Mouse (Mus musculus) spleen, postnatal 10 days (tissue): Measurements from ENCODE around the gene Ugcg.

Source experiments
- DNase-seq, 2 experiments: peaks; one replicate each; pipeline ENCODE4 v3.0.0; 2021 to 2022; ENCODE audit warnings: low spot score in 2 of 2

The Ugcg gene

DNA sequence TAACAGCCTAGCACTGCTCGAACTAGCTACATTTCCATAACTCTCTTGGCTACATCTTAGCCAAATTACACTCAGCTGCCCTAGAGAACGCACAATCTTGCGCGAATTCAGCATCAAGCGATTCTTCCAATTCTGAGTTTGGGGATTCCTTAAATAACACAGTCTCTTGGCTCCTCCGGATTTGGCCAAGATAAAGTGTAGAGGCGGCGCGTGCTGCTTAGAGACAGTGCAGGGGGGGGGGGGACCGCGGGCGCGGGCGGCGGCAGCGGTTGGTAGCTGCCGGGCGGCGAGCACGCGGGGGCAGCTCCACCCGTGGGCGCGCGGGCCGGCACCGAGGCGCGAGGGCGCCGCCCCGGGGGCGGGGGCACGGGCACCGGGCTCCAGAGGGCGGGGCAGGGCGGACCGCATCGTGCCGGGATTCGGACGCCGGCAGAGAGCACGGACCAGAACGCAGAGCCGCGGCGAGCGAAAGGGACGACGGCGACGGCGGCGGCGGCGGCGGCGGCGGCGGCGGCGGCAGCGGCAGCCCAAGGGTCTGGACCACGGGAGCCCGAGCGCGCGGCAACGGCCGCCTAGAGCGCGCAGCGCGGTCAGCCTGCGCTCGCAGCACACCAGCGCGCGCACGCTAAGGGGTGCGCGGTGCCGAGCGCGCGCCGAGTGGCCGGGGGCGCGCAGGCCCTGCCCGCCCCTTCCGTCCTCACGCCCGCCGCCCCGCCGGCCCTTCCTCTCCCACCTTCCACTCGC lies at the start of gene Ugcg:
Ugcg (plus strand) TSS at position 456 of the 744 bp plus-strand sequence.
- peak; percentile 80 to 87 for DNase-seq

DNA sequence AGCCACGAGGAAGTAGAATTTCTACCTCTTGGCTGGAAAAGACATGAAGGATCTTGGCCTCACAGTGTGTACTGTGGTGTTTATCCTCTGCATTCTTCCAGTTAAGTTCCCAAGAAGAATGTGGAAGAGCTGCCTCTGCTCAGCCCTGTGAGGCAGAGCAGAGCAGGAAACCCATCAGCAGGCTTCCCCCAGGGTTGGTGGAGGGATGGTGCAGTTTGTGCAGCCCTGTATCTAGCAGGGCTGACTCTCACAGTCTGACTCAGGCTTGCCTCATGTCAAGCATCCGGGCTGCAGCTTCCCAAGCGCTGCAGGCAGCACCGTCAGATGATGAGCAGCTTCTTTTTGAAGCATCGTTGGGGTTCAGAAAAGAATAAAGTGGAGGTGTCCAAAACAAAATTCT lies 40.0 kb upstream of the Ugcg start:
- no peak for DNase-seq

DNA sequence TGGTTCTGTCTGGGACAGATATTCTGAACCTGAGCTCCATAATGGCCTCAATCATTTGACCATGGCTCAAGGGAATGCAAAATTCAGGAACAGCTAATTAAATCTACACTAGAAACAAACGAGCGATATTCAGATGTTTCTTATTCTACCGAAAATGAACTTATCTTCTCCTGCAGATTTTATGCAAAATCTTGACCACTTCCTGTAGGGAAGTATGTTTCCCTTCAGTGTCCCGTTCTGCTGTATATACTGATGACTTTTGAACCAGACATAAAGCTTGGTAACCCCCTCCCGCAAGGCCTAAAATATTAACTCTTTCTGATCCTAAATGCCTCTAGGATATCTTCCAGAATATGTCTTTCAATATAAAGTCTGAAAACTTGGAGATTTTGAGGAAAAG lies 38.1 kb upstream of the Ugcg start:
- DNase-seq: no peak

DNA sequence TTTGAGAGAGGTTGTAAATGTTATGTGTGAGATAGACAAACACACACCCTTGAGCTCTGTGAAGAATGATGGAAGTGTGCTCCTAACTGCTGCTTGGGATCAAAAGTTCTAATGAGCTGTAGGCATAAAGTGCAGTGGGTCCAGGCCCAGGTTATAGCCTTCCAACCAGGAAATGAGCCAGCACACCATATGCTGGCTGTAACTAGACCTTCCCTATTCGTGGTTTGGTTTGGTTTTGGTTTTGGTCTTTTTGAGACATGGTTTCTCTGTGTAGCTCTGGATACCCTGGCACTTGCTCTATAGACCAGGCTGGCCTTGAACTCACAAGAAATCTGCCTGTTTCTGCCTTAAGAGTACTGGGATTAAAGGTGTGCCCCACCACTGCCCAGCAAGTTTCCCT lies 37.1 kb upstream of the Ugcg start:
- DNase-seq: no peak

DNA sequence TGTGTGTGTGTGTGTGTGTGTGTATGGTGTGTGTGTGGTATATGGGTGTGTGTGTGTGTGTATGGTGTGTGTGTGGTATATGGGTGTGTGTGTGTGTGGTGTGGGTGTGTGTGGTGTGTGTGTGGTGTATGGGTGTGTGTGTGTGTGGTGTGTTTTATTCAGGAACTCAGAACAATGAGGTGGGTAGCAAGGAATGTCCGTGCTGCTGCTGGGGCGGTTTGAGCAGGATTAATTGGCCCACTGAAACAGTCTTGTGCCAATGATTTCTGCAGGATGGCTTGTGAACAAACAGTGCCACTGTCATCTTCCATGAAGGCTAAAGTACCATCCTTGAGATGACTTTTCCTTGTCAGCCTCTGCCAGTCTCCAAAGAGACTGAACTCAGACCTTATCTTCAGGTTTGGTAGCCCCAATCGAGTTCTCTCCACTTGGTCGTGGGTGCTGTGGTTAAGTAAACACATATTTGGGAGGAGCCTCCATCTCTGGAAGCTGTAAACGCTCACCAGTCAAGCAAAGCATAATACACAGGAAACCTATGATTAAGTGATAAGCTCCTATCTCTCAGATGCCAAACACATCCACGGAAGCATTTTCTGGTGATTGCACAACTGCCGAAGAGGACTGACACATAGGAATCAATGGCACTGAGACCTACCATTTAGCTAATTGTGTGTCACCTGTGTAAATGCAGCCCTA lies 32.0 kb upstream of the Ugcg start:
- DNase-seq: no peak

DNA sequence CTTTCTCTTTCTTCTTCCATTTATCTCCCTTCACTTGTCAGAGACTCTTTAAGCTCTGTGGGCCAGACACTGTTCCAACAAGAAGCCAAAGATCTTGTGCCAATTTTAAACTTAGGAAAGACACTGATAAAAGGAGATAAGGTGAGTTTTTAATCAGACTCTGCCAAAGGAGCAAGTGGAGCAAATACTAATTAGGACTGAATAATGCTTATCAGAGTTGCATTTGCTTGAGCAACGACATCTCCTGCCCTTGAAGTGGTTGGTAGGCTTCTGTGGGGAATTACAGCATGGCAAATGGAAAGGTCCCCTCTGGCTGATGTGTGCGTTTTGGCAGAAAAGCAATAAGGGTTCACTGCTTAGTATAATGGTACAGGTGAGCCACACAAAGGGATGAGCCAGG lies 31.4 kb upstream of the Ugcg start:
- no peak for DNase-seq

DNA sequence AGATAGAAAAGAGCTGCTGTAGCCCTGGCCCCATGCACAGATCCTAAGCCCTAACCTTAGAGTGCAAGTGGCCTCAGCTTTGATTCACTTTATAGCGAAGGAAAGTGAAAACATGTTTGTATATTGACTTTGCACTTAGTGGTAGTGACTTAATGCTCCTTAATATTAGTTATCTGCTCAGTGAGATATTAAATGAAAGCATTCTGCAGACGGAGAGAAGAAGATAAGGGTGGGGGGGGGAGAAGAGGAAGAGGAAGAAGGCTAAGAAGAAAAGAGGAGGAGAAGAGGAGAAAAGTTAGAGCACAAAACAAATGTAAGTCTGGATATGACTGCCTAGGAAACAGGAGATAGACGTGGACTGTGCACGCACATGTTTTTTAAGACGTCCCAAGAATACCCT lies 28.8 kb upstream of the Ugcg start:
- DNase-seq: no peak

DNA sequence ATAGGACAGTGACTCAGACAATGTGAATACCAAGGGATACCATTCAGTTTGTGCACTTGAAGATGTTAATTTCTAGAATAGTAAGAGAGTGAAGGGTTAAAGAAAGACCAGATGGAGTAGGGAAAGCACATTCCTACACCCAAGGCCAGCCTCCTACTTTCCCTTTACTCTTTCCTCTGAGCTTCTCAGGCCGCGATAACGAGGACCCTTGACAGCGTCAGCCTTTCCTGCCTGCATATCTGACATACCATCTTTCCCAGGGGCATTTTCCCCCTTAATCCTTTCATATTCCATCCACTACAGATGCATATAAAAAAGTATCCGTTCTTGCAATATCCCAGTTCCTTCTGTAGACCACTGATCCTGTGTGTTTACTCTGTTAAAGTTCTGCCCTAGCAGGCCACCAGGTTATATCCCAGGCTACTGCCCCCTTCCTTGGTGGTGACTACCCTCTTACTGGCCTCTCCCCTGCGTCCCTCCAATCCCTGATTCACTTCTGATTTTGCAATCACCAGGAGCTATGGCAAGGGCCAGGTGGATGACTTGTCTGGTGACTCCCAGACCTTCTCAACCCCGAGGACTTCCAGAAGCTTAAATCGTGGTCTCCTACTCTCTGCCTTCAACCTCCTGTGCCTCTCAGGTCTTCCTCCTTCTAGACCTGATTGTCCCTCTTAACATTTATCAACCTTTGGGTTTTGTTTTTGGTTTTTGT lies 27.9 kb upstream of the Ugcg start:
- no peak for DNase-seq

DNA sequence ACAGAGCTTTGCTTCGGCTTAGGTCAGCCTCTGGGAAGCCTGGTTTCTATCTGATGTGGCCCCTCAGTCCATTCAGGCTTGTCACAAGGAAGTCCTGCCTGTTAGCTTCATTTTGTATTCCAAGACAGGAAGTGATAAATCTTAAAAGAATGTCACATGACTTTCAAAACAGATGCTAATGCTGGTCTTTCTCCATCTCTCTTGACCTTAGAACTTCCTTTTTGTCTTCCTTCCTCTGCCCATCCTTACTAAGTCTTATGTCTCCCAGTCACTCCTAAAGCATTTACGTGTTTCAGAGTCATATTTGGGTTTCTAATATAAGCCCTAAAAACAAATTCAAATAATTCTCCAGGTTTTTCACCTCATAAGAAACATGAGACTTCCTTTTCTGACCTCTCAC lies 25.0 kb upstream of the Ugcg start:
- DNase-seq: no peak

DNA sequence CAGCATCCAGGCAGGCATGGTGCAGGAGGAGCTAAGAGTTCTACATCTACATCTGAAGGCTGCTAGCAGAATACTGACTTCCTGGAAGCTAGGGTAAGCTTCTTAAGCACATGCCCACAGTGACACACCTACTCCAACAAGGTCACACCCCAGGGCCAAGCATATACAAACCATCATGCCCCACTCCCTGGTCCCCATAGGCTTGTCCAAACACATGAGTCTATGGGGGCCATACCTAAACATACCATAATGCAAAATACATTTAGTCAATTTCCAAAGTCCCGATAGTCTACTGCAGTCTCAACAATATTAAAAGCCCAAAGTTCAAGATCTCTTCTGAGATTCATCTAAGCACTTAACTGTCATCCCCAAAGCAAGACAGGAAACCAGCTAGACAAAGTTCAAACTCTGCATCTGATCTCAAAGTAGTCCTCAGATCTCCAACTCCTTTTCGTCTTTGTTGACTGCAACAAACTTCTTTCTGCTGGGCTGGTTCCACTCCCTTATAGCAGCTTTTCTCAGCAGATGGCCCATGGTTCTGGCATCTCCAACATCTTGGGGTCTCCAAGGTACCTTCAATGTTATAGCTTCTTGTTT lies 21.7 kb upstream of the Ugcg start:
- DNase-seq: no peak

DNA sequence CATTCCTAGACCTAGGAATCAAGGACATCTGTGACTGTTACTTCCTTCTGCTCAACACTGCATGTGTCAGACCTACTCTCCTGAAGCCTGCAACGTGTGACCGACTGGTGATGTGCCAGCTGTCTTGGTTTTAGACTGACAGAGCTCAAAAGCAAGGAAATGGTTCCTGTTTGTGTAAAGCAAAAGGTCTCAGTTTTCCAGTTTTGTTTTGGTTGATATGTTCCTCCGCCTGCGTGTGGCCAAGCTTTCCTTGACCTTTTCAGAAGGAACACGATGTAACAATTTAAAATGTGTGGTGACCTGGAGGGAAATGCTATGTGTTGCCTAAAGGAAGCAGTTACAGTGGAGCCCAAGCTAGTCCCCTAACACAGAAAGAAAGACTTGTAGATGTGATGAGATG lies 19.1 kb upstream of the Ugcg start:
- no peak for DNase-seq

DNA sequence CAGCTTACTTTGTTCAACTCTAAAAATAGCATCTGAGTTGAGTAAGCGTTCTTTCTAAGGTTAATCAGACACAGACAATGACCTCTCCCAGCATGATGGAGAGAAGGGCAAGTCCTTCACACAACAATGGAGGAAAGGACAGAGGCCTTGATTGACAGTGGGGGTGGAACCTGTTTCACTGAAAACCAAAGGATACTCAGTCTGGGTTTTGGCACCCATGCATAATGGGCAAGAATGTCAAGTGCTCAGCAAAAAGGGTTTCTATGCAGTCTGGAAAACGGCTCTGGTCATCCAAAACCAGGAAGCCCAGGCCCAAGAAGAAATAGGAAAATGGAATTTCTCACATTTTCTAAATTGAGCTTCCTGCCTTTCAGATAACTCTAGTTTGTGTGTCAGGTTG lies 16.4 kb upstream of the Ugcg start:
- DNase-seq: no peak

DNA sequence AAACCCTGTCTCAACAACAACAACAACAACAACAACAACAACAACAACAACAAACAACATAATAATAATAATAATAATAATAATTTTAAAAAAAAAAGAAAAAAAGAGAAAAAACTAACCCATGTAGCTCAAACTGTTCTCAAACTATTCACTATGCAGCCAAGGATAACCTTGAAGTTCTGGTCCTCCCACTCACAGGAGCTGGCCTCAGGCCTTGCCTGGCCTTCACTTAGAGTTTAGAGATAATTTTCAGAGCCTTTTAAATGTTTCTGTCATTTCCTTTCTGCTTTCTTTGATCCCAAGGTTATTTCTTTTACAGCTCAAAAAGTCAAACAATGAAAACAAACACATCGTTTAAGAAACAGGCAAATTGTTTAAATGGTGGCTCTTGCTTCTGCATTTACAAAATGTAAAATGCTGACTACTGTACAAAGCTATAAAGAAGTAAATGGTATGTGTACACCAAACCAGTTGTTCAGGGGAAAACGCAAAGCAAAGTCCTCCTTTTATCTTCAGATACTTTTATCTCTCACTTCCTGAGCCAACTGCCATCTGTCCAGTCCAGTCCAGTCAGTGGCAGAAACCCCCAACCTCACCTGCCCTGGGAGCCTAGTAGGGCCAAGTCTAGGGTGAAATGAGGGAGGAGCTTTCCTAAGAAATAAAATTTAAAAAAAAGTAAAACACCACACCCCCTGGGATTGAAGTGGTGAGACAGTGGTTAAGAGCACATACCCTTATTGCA lies 15.7 kb upstream of the Ugcg start:
- no peak for DNase-seq

DNA sequence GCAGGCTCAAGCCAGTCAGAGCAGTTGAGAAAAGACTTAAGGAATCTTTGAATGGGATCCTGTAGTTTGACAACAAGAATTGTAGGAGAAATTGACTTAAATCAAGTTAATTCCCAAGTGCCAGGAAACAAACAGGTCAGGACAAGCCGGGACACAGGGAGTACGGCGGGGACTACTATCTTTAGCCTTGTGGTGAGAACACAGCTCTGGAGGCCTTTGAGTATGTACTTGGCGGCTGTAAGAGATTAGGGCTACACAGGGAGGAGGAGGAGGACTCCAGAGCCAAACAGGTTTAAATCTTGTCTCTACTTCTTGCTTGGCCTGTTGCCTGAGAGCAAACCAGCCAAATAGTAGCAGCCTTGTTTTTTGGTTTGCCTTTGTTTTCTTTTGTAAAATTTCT lies 14.1 kb upstream of the Ugcg start:
- no peak for DNase-seq

DNA sequence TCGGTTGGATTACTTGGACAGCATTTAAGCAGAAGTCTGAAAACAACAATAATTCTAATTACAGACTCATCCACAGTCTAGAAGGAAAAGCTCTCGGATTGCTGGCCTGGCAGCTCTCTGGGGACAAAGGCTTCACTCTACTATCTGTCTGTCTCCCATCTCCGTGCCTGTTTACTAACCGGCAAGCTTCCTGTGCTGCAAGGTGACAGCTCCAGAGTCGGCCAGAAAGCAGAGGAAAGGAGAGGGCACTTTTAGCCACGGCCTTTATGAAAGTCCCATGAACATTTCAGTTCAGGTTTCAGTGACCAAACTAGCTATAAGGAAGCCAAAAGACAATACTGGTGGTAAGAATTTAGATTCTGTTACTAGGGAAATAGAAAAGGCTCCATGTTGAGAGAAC lies 13.1 kb upstream of the Ugcg start:
- DNase-seq: no peak

DNA sequence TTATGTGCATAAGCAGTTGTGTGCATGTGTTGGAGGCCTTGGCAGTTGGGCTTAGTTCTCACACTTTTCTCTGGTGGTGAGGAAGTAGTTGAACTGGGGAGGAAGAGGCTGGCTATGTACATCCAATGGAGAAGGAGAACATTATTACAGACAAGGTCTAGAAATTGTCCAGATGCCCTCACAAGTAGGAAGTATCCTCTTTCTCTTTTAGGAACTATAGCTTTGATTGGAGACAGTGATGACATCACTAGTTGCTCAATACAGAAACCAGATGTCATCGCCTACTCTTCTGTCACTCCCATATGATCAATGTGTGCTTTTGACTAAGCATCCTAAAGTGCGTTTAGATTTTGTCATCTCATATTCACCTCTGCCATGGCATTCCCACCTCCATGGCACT lies 11.5 kb upstream of the Ugcg start:
- no peak for DNase-seq

DNA sequence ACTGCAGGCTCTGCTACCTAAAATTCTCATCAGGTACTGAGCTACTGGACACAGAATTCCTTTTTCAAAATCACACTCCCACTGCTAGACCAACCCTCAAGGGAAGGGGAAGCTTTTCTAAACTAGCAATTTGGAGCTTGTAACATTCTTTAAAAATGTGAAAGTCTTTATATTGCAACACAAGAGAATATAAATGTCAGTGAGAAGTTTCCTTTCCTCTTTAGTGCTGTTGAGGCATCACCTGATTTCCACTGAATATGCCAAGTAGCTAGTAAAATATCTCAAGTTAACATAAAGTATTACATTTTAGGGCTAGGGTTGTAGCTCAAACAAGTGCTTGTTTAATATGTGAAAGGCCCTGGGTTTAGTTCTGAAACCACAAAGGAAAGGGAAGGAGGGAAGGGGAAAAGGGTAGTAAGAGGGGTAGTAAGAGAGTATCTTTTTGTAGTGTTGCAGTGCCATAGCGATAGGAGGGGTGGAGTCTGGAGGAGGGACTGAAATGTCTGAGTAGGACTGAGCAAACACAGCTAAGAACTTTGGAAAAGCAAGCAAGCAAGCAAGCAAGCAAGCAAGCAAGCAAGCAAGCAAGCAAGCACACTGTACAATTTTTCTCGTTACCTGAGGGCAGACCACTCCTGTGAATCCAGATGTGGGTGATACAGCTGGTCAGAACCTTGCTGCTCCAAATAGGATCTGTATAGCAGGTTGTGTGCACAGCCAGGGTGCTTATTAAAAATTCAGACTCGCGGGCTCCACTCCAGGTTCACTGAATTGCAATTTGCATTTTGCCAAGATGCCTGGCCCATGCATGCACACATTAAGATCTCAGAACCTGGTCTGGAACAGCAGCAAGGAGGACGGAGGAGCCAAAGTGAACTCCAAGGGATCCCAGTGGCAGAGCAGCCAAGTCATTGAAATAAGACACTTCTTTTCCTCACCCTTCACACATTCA lies 7.5 kb upstream of the Ugcg start:
- no peak for DNase-seq

DNA sequence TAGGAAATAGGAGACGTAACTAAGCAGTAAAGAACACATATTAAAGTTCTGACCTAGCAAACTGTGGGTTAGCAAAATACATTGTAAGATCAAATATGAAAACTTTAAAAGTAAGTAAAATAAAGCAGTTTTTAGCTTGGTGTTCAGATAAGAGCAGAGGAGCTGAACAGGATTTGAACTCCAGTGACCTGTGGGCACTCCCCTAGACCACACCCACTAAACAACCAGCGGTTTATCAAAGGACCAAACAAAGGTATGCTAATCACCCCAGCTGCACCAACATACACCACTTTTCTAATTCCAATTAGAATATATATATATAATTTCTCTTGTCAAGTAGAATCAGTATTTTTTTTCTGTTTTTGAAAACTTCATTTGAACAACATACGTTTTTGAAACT lies 3.4 kb upstream of the Ugcg start:
- no peak for DNase-seq

DNA sequence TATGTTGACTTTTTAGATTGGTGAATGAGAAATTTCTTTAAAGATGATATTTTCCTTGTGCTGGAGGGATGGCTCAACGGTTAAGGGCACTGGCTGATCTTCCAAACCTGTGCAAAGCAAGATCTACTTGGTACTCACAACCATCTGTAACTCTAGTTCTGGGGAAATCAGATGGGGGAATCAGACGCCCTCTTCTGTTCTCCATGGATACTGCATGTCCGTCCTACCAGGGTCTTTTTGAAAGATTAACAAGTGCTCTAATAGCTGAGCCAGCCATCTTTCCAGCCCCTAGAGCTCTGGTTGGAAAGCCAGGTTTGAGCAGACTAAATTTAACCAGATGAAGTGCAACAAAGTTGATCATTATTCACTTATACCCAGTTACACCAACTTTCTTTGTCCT lies 1.8 kb upstream of the Ugcg start:
- peak in 1 of 2 experiments; percentile 49 for DNase-seq

DNA sequence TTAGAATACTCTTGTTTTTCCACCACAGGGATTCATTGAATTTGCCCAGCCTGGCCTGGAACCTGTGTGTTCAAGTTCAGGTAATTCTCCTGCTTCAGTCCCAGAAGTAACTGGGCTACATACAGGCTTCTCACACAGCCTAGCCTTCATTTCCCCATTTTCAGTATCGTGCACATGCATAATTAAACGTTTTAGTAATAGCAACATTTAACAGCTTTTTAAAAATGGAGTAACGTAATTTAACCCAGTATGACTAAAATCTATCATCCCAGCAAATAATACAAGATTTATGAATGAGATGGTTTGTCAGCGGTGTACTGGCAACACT lies 619 bp upstream of the Ugcg start:
- DNase-seq: no peak
